Mouse (Mus musculus): ENCODE data around the gene Axl. TPM values are rescaled to one million over a fixed set of nuclear protein-coding genes. Genes with fewer than 3 reads are reported as not detected.

Gene Axl
- polyA plus RNA-seq, 1 experiment from 2014 or later: 52.1 TPM

DNA sequence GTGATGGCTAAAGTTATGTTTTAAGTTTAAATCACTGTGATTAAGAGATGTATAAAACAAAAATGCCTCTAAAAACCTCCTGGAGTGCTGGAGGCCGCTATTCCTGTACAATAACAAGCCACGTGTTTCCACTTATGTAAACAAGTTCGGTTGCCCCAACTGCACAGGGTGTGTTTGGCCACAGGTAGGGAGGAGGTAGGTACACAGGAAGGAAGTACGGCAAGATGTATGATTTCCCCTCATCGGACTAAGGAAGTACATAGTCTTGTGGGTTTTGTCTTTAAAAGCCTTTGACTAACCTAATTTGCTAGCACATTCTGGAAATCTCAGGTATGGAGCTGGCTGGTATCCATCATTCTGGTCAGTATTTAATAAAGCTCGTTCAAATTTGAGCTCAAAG, 37.5 kb upstream of the Axl start:
- H3K4me3 ChIP-seq (ENCODE audit: low read depth, low read length): no peak overlapping the region
- no peak overlapping the region for H3K4me2 ChIP-seq (replicated peaks; ENCODE audit: low read depth)
- 49% methylated on average over 6 of the region's 6 CpGs for WGBS
- H3K9ac ChIP-seq (ENCODE audit: low read depth, low read length): no peak overlapping the region
- no peak for TF ChIP-seq CTCF (IDR thresholded peaks at IDR 0.05; ENCODE audit: low read depth)
- no peak overlapping the region for H3K27ac ChIP-seq (ENCODE audit: low read depth, low read length)
- no peaks in the 10 kb centered on the region for H3K9me3 ChIP-seq (ENCODE audit: control insufficient read depth)
- H3K27me3 ChIP-seq (replicated peaks; ENCODE audit: control insufficient read depth, insufficient read depth, low read length): no peaks in the 10 kb centered on the region
- H3K36me3 ChIP-seq (ENCODE audit: control insufficient read depth, insufficient read depth): no peaks in the 10 kb centered on the region
- ATAC-seq: no peak
- H3K4me1 ChIP-seq (replicated peaks; ENCODE audit: control insufficient read depth, insufficient read depth, low read length): no peaks in the 10 kb centered on the region

DNA sequence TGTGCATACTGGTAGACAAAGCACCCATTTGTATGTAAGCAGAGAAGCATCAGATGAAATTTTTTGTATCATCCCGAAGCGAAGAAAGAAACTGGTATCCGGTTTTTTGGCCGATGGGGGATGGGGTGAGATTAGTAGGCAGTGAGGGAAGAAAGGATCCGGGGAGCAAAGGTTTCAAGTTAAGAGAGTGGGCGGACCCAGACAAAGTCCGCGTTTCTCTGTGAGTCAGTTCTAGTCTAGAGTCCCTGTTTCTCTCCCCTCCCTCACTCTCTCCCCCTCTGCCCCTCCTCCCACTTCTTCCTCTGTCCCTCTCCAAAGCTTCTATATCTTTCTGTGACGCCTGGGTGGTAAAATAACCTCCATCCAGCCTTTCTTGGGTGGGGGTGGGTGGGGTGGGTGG, 36.5 kb upstream of the Axl start:
- no peak overlapping the region for H3K4me3 ChIP-seq (ENCODE audit: low read depth, low read length)
- peak; percentile 90 for ATAC-seq
- H3K27ac ChIP-seq (ENCODE audit: low read depth, low read length): no peak overlapping the region
- no peak for TF ChIP-seq CTCF (IDR thresholded peaks at IDR 0.05; ENCODE audit: low read depth)
- H3K4me2 ChIP-seq (replicated peaks; ENCODE audit: low read depth): peak overlapping the region; percentile 45
- H3K4me1 ChIP-seq (replicated peaks; ENCODE audit: control insufficient read depth, insufficient read depth, low read length): no peaks in the 10 kb centered on the region
- H3K27me3 ChIP-seq (replicated peaks; ENCODE audit: control insufficient read depth, insufficient read depth, low read length): no peaks in the 10 kb centered on the region
- H3K9ac ChIP-seq (ENCODE audit: low read depth, low read length): no peak overlapping the region
- no peaks in the 10 kb centered on the region for H3K9me3 ChIP-seq (ENCODE audit: control insufficient read depth)
- WGBS: 27% methylated on average over 9 of the region's 9 CpGs
- no peaks in the 10 kb centered on the region for H3K36me3 ChIP-seq (ENCODE audit: control insufficient read depth, insufficient read depth)

DNA sequence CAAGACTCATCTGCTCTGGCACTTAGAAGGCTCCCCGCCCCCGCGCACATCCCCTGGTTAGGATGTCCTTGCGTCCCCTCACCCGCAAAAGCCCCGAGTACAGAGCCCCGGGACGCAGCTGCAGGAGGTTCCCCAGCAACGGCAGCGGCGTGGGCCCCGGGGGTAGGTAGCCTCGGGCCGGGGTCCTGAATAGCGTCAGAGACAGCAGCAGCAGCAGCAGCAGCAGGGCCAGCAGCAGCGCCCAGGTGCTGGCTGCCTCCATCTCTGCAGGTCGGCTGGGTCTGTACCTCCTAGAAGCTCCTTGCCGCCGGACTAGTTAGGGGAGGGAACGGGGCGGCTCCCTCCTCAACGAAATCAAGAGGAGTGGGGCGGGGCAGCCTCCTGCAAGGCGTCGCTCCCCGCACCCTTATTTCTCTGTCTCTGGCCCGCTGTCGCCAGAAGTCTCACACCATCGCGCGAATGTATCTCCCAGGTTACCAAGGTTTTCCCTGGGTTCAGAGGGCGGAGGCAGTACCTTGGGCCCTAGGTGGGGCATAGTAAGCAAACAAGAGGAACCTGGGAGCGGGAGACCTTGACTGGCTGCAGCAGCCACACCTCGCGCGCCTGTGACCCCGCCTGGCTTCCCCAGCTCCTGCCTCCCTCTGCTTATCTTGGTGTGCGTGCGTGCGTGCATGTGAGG, 27.9 kb upstream of the Axl start, which contains the start of gene Cyp2s1:
Gene Cyp2s1, minus strand, starts transcription at position 673 of the 679 bp plus-strand sequence.
- H3K4me1 ChIP-seq (replicated peaks; ENCODE audit: control insufficient read depth, insufficient read depth, low read length): no peaks in the 10 kb centered on the region
- peak within 1 kb of the TSS; percentile 47 for H3K4me3 ChIP-seq (ENCODE audit: low read depth, low read length)
- peak; percentile 96 for ATAC-seq
- no peaks in the 10 kb centered on the region for H3K36me3 ChIP-seq (ENCODE audit: control insufficient read depth, insufficient read depth)
- no peak for TF ChIP-seq CTCF (IDR thresholded peaks at IDR 0.05; ENCODE audit: low read depth)
- peak within 1 kb of the TSS; percentile 23 for H3K27ac ChIP-seq (ENCODE audit: low read depth, low read length)
- no peaks in the 10 kb centered on the region for H3K27me3 ChIP-seq (replicated peaks; ENCODE audit: control insufficient read depth, insufficient read depth, low read length)
- H3K9me3 ChIP-seq (ENCODE audit: control insufficient read depth): no peaks in the 10 kb centered on the region
- H3K4me2 ChIP-seq (replicated peaks; ENCODE audit: low read depth): peak within 1 kb of the TSS; percentile 77
- WGBS: under 1% methylated on average over 38 of the region's 40 CpGs
- H3K9ac ChIP-seq (ENCODE audit: low read depth, low read length): peak within 1 kb of the TSS; percentile 13; the same call in 1 of the 2 replicates

DNA sequence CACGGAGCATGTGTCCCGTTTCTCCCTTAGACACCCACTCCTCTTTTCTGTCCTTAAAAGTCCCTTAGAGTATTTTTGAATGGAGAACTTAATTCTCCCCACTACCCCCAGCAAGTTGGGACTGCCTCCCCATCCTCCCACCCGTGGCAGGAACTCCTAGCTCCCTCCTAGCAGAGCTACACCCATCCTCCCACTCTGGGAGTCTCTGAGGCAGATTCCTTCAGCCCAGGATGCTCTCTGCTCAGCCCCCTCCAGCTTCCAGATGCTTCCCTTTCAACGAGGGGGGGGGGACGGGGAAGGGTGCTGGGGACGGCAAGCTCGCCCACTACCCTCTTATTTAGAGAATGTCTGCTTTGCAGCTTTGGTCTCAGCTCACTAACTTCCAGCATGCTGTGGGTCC, 27.1 kb upstream of the Axl start:
- Histone ChIP-seq H3K27me3 (replicated peaks; ENCODE audit: control insufficient read depth, insufficient read depth, low read length) (no peaks in the 10 kb centered on the region), H3K9ac (ENCODE audit: low read depth, low read length) (peak overlapping the region; percentile 13; the same call in 1 of the 2 replicates), H3K4me2 (replicated peaks; ENCODE audit: low read depth) (peak overlapping the region; percentile 77), H3K9me3 (ENCODE audit: control insufficient read depth) (no peaks in the 10 kb centered on the region), H3K27ac (ENCODE audit: low read depth, low read length) (no peak overlapping the region), H3K4me1 (replicated peaks; ENCODE audit: control insufficient read depth, insufficient read depth, low read length) (no peaks in the 10 kb centered on the region), H3K36me3 (ENCODE audit: control insufficient read depth, insufficient read depth) (no peaks in the 10 kb centered on the region), H3K4me3 (ENCODE audit: low read depth, low read length) (peak overlapping the region; percentile 47; the same call in 1 of the 2 replicates)
- no peak for ATAC-seq
- no peak for TF ChIP-seq CTCF (IDR thresholded peaks at IDR 0.05; ENCODE audit: low read depth)
- whole genome bisulfite sequencing: 12% methylated on average over 7 of the region's 7 CpGs

DNA sequence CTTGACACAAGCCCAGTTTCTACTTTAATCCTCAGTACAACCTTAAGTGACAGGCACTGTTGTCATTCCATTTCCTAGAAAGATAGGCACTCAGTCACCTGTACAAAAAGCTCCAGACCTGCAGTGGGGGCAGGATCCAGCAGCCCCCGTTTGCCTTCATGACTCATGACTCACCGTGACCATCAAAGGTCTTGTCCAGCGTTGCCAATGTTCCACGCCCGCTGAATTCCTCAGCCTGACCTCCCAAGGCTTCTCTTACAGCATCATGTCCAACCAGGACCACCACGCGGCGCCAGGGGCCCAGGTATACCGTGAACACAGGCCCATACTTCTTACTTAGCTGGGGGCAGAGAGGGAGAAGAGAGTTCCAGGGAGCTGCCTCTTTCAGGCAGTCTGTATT, 26.2 kb upstream of the Axl start:
- Histone ChIP-seq H3K27me3 (replicated peaks; ENCODE audit: control insufficient read depth, insufficient read depth, low read length) (no peaks in the 10 kb centered on the region), H3K27ac (ENCODE audit: low read depth, low read length) (no peak overlapping the region), H3K4me3 (ENCODE audit: low read depth, low read length) (no peak overlapping the region), H3K4me1 (replicated peaks; ENCODE audit: control insufficient read depth, insufficient read depth, low read length) (no peaks in the 10 kb centered on the region), H3K36me3 (ENCODE audit: control insufficient read depth, insufficient read depth) (no peaks in the 10 kb centered on the region), H3K9ac (ENCODE audit: low read depth, low read length) (no peak overlapping the region), H3K9me3 (ENCODE audit: control insufficient read depth) (no peaks in the 10 kb centered on the region), H3K4me2 (replicated peaks; ENCODE audit: low read depth) (0 out of 2 replicates have a peak overlapping the region, but pooled peaks have one; percentile 21)
- ATAC-seq: no peak
- no peak for TF ChIP-seq CTCF (IDR thresholded peaks at IDR 0.05; ENCODE audit: low read depth)
- WGBS: 62% methylated on average over 9 of the region's 9 CpGs

DNA sequence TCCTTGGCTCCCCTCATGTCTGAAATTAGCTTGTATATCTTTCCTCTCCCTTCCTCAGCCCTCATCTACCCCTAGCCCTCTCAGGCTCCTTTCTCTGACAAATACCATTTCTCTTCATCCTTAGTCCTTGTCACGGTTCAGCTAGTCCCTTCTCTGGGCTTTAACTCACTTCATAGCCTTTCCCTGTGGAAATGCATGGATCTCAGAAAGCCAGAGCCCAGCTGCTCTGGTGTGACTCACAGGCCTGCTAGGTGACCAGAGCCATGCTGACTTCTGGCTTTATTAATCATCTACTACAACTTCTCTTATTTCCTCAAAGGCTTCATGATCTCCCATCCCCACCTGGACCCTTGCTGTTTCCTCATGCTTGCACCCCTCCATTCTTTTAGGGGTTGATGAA, 23.7 kb upstream of the Axl start:
- 53% methylated on average over 1 of the region's 1 CpGs for WGBS
- ATAC-seq: no peak

More for the DNA sequence above, 23.7 kb upstream of the Axl start:
- Histone ChIP-seq H3K27ac (ENCODE audit: low read depth, low read length) (no peak overlapping the region), H3K4me3 (ENCODE audit: low read depth, low read length) (no peak overlapping the region), H3K4me2 (replicated peaks; ENCODE audit: low read depth) (no peak overlapping the region), H3K27me3 (replicated peaks; ENCODE audit: control insufficient read depth, insufficient read depth, low read length) (no peaks in the 10 kb centered on the region), H3K9ac (ENCODE audit: low read depth, low read length) (no peak overlapping the region), H3K4me1 (replicated peaks; ENCODE audit: control insufficient read depth, insufficient read depth, low read length) (no peaks in the 10 kb centered on the region), H3K36me3 (ENCODE audit: control insufficient read depth, insufficient read depth) (peaks cover 8% of the 10 kb centered on the region; the same call in 1 of the 2 replicates), H3K9me3 (ENCODE audit: control insufficient read depth) (no peaks in the 10 kb centered on the region)
- TF ChIP-seq CTCF (IDR thresholded peaks at IDR 0.05; ENCODE audit: low read depth): no peak

All from intestine, postnatal 0 days (tissue).